Mouse (Mus musculus): ENCODE measurements around the gene 1700029F12Rik. TPM values are rescaled to one million over a fixed set of nuclear protein-coding genes. Genes with fewer than 3 reads are reported as not detected.

1700029F12Rik gene
- polyA plus RNA-seq (2012; fragmentation: generic; extraction: Trizol) = not detected

DNA sequence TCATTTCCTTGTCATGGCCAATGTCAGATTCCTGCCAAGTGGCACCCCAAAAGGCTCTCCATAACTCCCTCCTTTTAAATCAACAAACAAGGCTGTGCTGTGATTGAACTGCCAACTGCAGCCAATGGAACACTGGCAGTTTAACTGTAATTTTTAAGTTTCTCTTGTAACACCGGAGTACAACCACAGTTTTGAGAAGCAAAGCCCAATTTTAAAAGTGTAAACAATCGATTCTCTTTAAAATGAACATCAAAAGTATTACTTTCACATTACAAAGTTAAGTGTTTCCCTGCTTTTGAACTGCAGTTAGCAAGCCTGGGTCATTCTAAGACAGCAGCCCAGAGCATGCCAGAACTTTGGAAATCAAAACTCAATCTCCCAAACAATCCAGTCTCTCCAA, at the start of gene 1700029F12Rik:
Gene 1700029F12Rik (minus strand): TSS at position 101 of the 400 bp plus-strand sequence.

DNA sequence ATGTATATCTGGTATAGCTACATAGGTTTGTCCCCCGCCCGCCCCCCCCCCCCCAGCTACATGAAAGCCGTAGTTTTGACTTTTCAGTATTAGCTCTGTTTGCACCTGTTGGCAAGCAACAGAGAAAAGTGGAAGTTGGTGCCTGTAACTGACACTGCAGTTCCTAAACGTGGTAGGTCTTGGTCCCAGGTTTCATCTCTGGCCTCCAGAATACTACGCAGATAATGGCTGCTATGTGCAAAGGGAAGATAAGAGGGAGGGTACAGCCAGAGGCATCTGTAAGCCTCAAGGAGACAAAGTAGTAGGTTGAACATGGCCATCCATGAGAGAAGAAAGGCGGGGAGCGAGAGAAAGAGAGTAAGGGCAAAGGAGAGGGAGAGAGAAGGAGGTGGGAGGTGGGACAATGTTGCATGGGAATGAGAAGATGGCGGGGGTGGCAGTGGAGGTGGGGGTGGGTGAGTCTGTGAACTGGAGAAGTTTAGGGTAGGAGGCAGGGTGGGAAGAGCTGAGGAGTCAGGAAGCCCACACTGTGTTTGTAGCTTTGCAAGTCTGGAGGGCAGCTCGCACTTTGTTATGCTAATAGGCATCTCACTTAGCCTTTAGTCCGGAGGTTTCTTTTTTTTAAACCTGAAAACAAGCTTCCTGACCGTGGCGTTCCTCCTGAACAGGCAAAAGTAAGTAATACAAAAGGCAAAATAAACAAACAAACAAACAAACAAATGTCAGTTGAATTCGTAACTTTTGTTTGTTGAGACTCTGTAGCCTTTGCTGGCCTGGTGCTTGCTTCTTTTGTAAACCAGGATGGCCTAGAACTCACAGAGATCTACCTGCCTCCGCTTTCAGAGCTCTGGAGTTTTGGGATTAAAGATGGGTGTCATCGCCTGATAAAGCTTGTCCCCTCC, 32.7 kb upstream of the 1700029F12Rik start, which contains the start of gene Fam169a:
Gene Fam169a (plus strand): TSS at position 638 of the 902 bp plus-strand sequence.

Other genes with a start within 250 kb of the 1700029F12Rik start
- gene Gcnt4, start 109.7 kb downstream of the 1700029F12Rik start, polyA plus RNA-seq (2012; fragmentation: generic; extraction: Trizol) = 1 to 10 TPM in 1 of 2 experiments, under 1 TPM in 1; 0.14 to 1.3 TPM
- under 1 TPM; 0.01 to 0.05 TPM for gene Fam169a, start 32.9 kb upstream of the 1700029F12Rik start, polyA plus RNA-seq (2012; fragmentation: generic; extraction: Trizol)
- 10 to 100 TPM in 1 of 2 experiments, 1 to 10 TPM in 1; 6.5 to 15.6 TPM for gene Gm6169, start 64.9 kb upstream of the 1700029F12Rik start, polyA plus RNA-seq (2012; fragmentation: generic; extraction: Trizol)
- 10 to 100 TPM in 1 of 2 experiments, 1 to 10 TPM in 1; 3.4 to 10.0 TPM for gene Gfm2, start 103.6 kb upstream of the 1700029F12Rik start, polyA plus RNA-seq (2012; fragmentation: generic; extraction: Trizol)
- 100 to 1,000 TPM in 1 of 2 experiments, 10 to 100 TPM in 1; 55.4 to 146 TPM for gene Nsa2, start 103.6 kb upstream of the 1700029F12Rik start, polyA plus RNA-seq (2012; fragmentation: generic; extraction: Trizol)
- 10 to 100 TPM; 11.6 to 73.5 TPM for gene Hexb, start 164.0 kb upstream of the 1700029F12Rik start, polyA plus RNA-seq (2012; fragmentation: generic; extraction: Trizol)
- 10 to 100 TPM in 1 of 2 experiments, 1 to 10 TPM in 1; 2.6 to 75.2 TPM for gene Enc1, start 206.7 kb upstream of the 1700029F12Rik start, polyA plus RNA-seq (2012; fragmentation: generic; extraction: Trizol)